Mouse (Mus musculus): ENCODE data around the gene Plxna4.

GRCm38 (mm10) chr6:32449237-32449963 is 138.6 kb downstream of the Plxna4 start:
- TF ChIP-seq CTCF (IDR thresholded peaks at IDR 0.05) (no peak), EP300 (IDR thresholded peaks at IDR 0.05) (no peak)
